Mouse (Mus musculus): ENCODE data around the gene Rapgef4. TPM values are rescaled to one million over a fixed set of nuclear protein-coding genes. Genes with fewer than 3 reads are reported as not detected.

Gene Rapgef4
- total and polyA plus RNA-seq, 3 experiments, result 0.33 TPM; not detected in 2

- Histone ChIP-seq H3K4me3 (ENCODE audit: low read depth, low read length) (no peak overlapping the region), H3K36me3 (replicated peaks) (no peaks in the 10 kb centered on the region), H3K27me3 (ENCODE audit: insufficient read depth, low read length) (peaks cover 4% of the 10 kb centered on the region), H3K4me1 (ENCODE audit: insufficient read depth, low read depth, low read length) (no peaks in the 10 kb centered on the region), H3K9me3 (replicated peaks) (no peaks in the 10 kb centered on the region)
- DNase-seq (ENCODE audit: low spot score), result no peak
- no peak for TF ChIP-seq POLR2AphosphoS5 (IDR thresholded peaks at IDR 0.05; ENCODE audit: insufficient replicate concordance, low read depth, low read length)
- TF ChIP-seq TAL1 (conservative IDR thresholded peaks at IDR 0.05; ENCODE audit: low read depth, low read length), result no peak
- TF ChIP-seq GATA2 (IDR thresholded peaks at IDR 0.05; ENCODE audit: borderline replicate concordance, low read depth, low read length), result no peak
- no peak for TF ChIP-seq GATA1 (IDR thresholded peaks at IDR 0.05; ENCODE audit: borderline replicate concordance, low read length)
- TF ChIP-seq CTCF (IDR thresholded peaks at IDR 0.05; ENCODE audit: low read depth, low read length), result no peak
- no peak for ATAC-seq (ENCODE audit: extremely low read depth, insufficient number of reproducible peaks, low FRiP score, poor library complexity, severe bottlenecking)
These were observed 197.5 kb downstream of the Rapgef4 start for GRCm38 (mm10) chr2:72178515-72178914.

GRCm38 (mm10) chr2:72179600-72180301 is 198.7 kb downstream of the Rapgef4 start:
- Histone ChIP-seq H3K36me3 (replicated peaks) (no peaks in the 10 kb centered on the region), H3K27me3 (ENCODE audit: insufficient read depth, low read length) (peaks cover 4% of the 10 kb centered on the region), H3K4me3 (ENCODE audit: low read depth, low read length) (no peak overlapping the region), H3K9me3 (replicated peaks) (no peaks in the 10 kb centered on the region), H3K4me1 (ENCODE audit: insufficient read depth, low read depth, low read length) (no peaks in the 10 kb centered on the region)
- no peak for ATAC-seq (ENCODE audit: extremely low read depth, insufficient number of reproducible peaks, low FRiP score, poor library complexity, severe bottlenecking)
- TF ChIP-seq CTCF (IDR thresholded peaks at IDR 0.05; ENCODE audit: low read depth, low read length), result no peak
- TF ChIP-seq GATA1 (IDR thresholded peaks at IDR 0.05; ENCODE audit: borderline replicate concordance, low read length), result no peak
- DNase-seq (ENCODE audit: low spot score), result no peak

GRCm38 (mm10) chr2:72181443-72181842 is 200.4 kb downstream of the Rapgef4 start:
- Histone ChIP-seq H3K4me1 (ENCODE audit: insufficient read depth, low read depth, low read length) (no peaks in the 10 kb centered on the region), H3K27me3 (ENCODE audit: insufficient read depth, low read length) (peaks cover 6% of the 10 kb centered on the region), H3K9me3 (replicated peaks) (no peaks in the 10 kb centered on the region), H3K4me3 (ENCODE audit: low read depth, low read length) (no peak overlapping the region), H3K36me3 (replicated peaks) (no peaks in the 10 kb centered on the region)
- no peak for ATAC-seq (ENCODE audit: extremely low read depth, insufficient number of reproducible peaks, low FRiP score, poor library complexity, severe bottlenecking)
- TF ChIP-seq CTCF (IDR thresholded peaks at IDR 0.05; ENCODE audit: low read depth, low read length), result no peak
- TF ChIP-seq TAL1 (conservative IDR thresholded peaks at IDR 0.05; ENCODE audit: low read depth, low read length), result no peak
- no peak for DNase-seq (ENCODE audit: low spot score)

- ATAC-seq (ENCODE audit: extremely low read depth, insufficient number of reproducible peaks, low FRiP score, poor library complexity, severe bottlenecking), result no peak
- DNase-seq (ENCODE audit: low spot score), result no peak
These were observed 202.7 kb downstream of the Rapgef4 start for GRCm38 (mm10) chr2:72183751-72184150.

GRCm38 (mm10) chr2:72196190-72196965 is 215.3 kb downstream of the Rapgef4 start:
- DNase-seq (ENCODE audit: low spot score) (no peak), ATAC-seq (ENCODE audit: extremely low read depth, insufficient number of reproducible peaks, low FRiP score, poor library complexity, severe bottlenecking) (no peak)
- H3K4me1 ChIP-seq (ENCODE audit: insufficient read depth, low read depth, low read length), result peaks cover 3% of the 10 kb centered on the region; the same call in 1 of the 2 replicates
- H3K4me3 ChIP-seq (ENCODE audit: low read depth, low read length), result no peak overlapping the region
- TF ChIP-seq GATA1 (IDR thresholded peaks at IDR 0.05; ENCODE audit: borderline replicate concordance, low read length) (no peak), POLR2AphosphoS5 (IDR thresholded peaks at IDR 0.05; ENCODE audit: insufficient replicate concordance, low read depth, low read length) (no peak), GATA2 (IDR thresholded peaks at IDR 0.05; ENCODE audit: borderline replicate concordance, low read depth, low read length) (no peak), CTCF (IDR thresholded peaks at IDR 0.05; ENCODE audit: low read depth, low read length) (no peak), TAL1 (conservative IDR thresholded peaks at IDR 0.05; ENCODE audit: low read depth, low read length) (no peak)
- H3K36me3 ChIP-seq (replicated peaks), result no peaks in the 10 kb centered on the region
- H3K9me3 ChIP-seq (replicated peaks), result peaks cover 3% of the 10 kb centered on the region; the same call in 1 of the 2 replicates
- peaks cover 3% of the 10 kb centered on the region for H3K27me3 ChIP-seq (ENCODE audit: insufficient read depth, low read length)

More at GRCm38 (mm10) chr2:72183751-72184150, 202.7 kb downstream of the Rapgef4 start:
- no peaks in the 10 kb centered on the region for H3K9me3 ChIP-seq (replicated peaks)
- no peaks in the 10 kb centered on the region for H3K36me3 ChIP-seq (replicated peaks)
- TF ChIP-seq CTCF (IDR thresholded peaks at IDR 0.05; ENCODE audit: low read depth, low read length) (no peak), GATA2 (IDR thresholded peaks at IDR 0.05; ENCODE audit: borderline replicate concordance, low read depth, low read length) (no peak), GATA1 (IDR thresholded peaks at IDR 0.05; ENCODE audit: borderline replicate concordance, low read length) (no peak), TAL1 (conservative IDR thresholded peaks at IDR 0.05; ENCODE audit: low read depth, low read length) (no peak), POLR2AphosphoS5 (IDR thresholded peaks at IDR 0.05; ENCODE audit: insufficient replicate concordance, low read depth, low read length) (no peak)
- peaks cover 6% of the 10 kb centered on the region for H3K27me3 ChIP-seq (ENCODE audit: insufficient read depth, low read length)
- no peak overlapping the region for H3K4me3 ChIP-seq (ENCODE audit: low read depth, low read length)
- H3K4me1 ChIP-seq (ENCODE audit: insufficient read depth, low read depth, low read length), result no peaks in the 10 kb centered on the region

GRCm38 (mm10) chr2:72197026-72197425 is 216.0 kb downstream of the Rapgef4 start:
- Histone ChIP-seq H3K4me1 (ENCODE audit: insufficient read depth, low read depth, low read length) (peaks cover 3% of the 10 kb centered on the region; the same call in 1 of the 2 replicates), H3K27me3 (ENCODE audit: insufficient read depth, low read length) (peaks cover 3% of the 10 kb centered on the region), H3K36me3 (replicated peaks) (no peaks in the 10 kb centered on the region), H3K4me3 (ENCODE audit: low read depth, low read length) (no peak overlapping the region), H3K9me3 (replicated peaks) (no peaks in the 10 kb centered on the region)
- no peak for DNase-seq (ENCODE audit: low spot score)
- no peak for ATAC-seq (ENCODE audit: extremely low read depth, insufficient number of reproducible peaks, low FRiP score, poor library complexity, severe bottlenecking)
- TF ChIP-seq TAL1 (conservative IDR thresholded peaks at IDR 0.05; ENCODE audit: low read depth, low read length), result no peak
- TF ChIP-seq POLR2AphosphoS5 (IDR thresholded peaks at IDR 0.05; ENCODE audit: insufficient replicate concordance, low read depth, low read length), result no peak
- no peak for TF ChIP-seq GATA2 (IDR thresholded peaks at IDR 0.05; ENCODE audit: borderline replicate concordance, low read depth, low read length)
- no peak for TF ChIP-seq GATA1 (IDR thresholded peaks at IDR 0.05; ENCODE audit: borderline replicate concordance, low read length)
- no peak for TF ChIP-seq CTCF (IDR thresholded peaks at IDR 0.05; ENCODE audit: low read depth, low read length)
